Mouse (Mus musculus) erythroblast, embryonic 14.5 days (primary cell): ENCODE data around the gene Olfml3.

ENCODE experiments used
- GATA1 ChIP-seq: IDR thresholded peaks from 2 replicates; pipeline ENCODE4 v1.6.1; 2012; ENCODE audit warnings: low read length, inconsistent platforms, mixed read lengths
- TAL1 ChIP-seq: IDR thresholded peaks from 3 replicates; pipeline ENCODE4 v1.6.1; 2012; ENCODE audit warnings: low read length, inconsistent platforms, mixed read lengths

GRCm38 (mm10) chr3:103716774-103717760, 20.7 kb downstream of the Olfml3 start:
- TF ChIP-seq TAL1 (no peak), GATA1 (no peak)
